Mouse (Mus musculus) intestine, postnatal 0 days (tissue): ENCODE results near the gene Gm9573. TPM values are rescaled to one million over a fixed set of nuclear protein-coding genes. Genes with fewer than 3 reads are reported as not detected.

Source experiments
- ATAC-seq: fragments of 200-750 bp; cut with Nextera tagmentation; 2 replicates; pipeline ENCODE4 v1.8.0; 2017; ENCODE audit warnings: mild to moderate bottlenecking, moderate TSS enrichment, moderate library complexity
- H3K27ac ChIP-seq: fragments of 300-500 bp; sonication (generic); 2 replicates; pipeline ENCODE4 v1.5.1; 2014; ENCODE audit warnings: mild to moderate bottlenecking, low read depth, low read length, moderate library complexity
- H3K27me3 ChIP-seq: fragments of 300-500 bp; sonication (generic); replicated peaks from 2 replicates; pipeline ENCODE4 v1.6.1; 2014; ENCODE audit warnings: low read length, mixed read lengths; ENCODE audit not compliant: control insufficient read depth, insufficient read depth
- H3K36me3 ChIP-seq: fragments of 300-500 bp; sonication (generic); 2 replicates; pipeline ENCODE4 v1.6.1; 2014; ENCODE audit warnings: mild to moderate bottlenecking, moderate library complexity; ENCODE audit not compliant: control insufficient read depth, insufficient read depth
- H3K4me1 ChIP-seq: fragments of 300-500 bp; sonication (generic); replicated peaks from 2 replicates; pipeline ENCODE4 v1.6.1; 2014; ENCODE audit warnings: antibody characterized with exemption, low read length, mixed read lengths; ENCODE audit not compliant: control insufficient read depth, insufficient read depth
- H3K4me2 ChIP-seq: fragments of 300-500 bp; sonication (generic); replicated peaks from 2 replicates; pipeline ENCODE4 v1.6.1; 2014; ENCODE audit warnings: low read depth, mild to moderate bottlenecking, moderate library complexity
- H3K4me3 ChIP-seq: fragments of 300-500 bp; sonication (generic); 2 replicates; pipeline ENCODE4 v1.5.1; 2014; ENCODE audit warnings: low read depth, low read length
- H3K9ac ChIP-seq: fragments of 300-500 bp; sonication (generic); 2 replicates; pipeline ENCODE4 v1.6.1; 2014; ENCODE audit warnings: mild to moderate bottlenecking, low read depth, low read length
- H3K9me3 ChIP-seq: fragments of 300-500 bp; sonication (generic); 2 replicates; pipeline ENCODE4 v1.6.1; 2016; ENCODE audit warnings: mixed run types; ENCODE audit not compliant: control insufficient read depth
- CTCF ChIP-seq: sonication (generic); IDR thresholded peaks from 2 replicates; pipeline ENCODE4 v1.5.1; 2016; ENCODE audit warnings: low read depth, mild to moderate bottlenecking, control low read depth, antibody characterized with exemption, moderate library complexity
- WGBS: fragments of 180-500 bp; shearing (Covaris S2); extraction: QIAGEN DNeasy Blood & Tissue Kit; methylation state at CpG from one replicate; pipeline ENCODE4 v1.1.7; 2014; 5-methylcytosine and 5-hydroxymethylcytosine counted together
- polyA plus RNA-seq: library from polyadenylated mRNA; unstranded; fragments of >200 nt; fragmentation: Nextera tagmentation; extraction: Ambion mirVana; gene quantifications from 2 replicates; pipeline ENCODE4 v1.2.1, GENCODE M21; 2015

Gm9573 gene
- polyA plus RNA-seq, 1 experiment from 2014 or later = not detected

DNA sequence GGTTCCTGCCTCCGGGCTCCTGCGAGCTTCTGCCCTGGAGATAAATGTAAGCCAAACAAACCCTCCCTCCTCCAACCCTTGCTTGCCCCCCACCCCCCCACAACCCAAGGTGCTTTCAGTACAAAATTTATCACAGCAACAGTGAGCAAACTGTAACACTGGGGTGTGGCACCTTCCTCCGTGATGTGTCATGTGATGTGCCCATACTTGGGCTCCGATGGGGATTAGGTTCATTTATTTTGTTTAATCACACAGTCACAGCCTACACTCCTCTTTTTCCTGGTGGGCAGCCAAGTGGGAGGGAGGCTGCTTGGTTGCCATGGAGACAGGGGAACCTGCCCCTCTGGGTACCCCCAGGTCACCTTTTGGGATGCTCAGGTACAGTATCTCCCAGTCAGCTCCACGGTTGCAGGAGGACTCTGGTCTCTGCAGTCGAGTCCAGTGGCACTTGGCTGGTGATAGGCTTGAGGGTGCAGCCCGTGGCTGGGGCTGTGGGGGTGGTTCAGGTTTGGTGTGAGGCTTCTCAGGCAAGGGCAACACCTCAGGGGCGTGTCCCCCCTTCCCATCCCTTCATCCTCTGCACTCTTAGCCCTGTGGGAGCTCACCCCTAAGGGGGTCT lies 24.6 kb downstream of the Gm9573 start:
- H3K27ac ChIP-seq = no peak overlapping the region

GRCm38 (mm10) chr17:35601249-35601648 lies 25.2 kb downstream of the Gm9573 start, which contains the start of gene Sfta2:
Gene Sfta2 (plus strand): TSS chr17:35601549.
- TF ChIP-seq CTCF = no peak
- no peaks in the 10 kb centered on the region for H3K4me1 ChIP-seq
- no peaks in the 10 kb centered on the region for H3K36me3 ChIP-seq
- H3K4me2 ChIP-seq = peak within 1 kb of the TSS; percentile 13; the same call in 1 of the 2 replicates
- ATAC-seq = no peak
- H3K27me3 ChIP-seq = no peaks in the 10 kb centered on the region
- WGBS = 27% methylated on average over 2 of the region's 2 CpGs
- no peak within 1 kb of the TSS for H3K9ac ChIP-seq
- H3K4me3 ChIP-seq = no peak within 1 kb of the TSS
- H3K9me3 ChIP-seq = no peaks in the 10 kb centered on the region
- H3K27ac ChIP-seq = no peak within 1 kb of the TSS

More for the DNA sequence above, 24.6 kb downstream of the Gm9573 start:
- no peaks in the 10 kb centered on the region for H3K36me3 ChIP-seq
- no peak for ATAC-seq
- no peak for TF ChIP-seq CTCF
- no peaks in the 10 kb centered on the region for H3K4me1 ChIP-seq
- 31% methylated on average over 8 of the region's 8 CpGs for WGBS
- no peak overlapping the region for H3K4me3 ChIP-seq
- no peak overlapping the region for H3K9ac ChIP-seq
- H3K27me3 ChIP-seq = no peaks in the 10 kb centered on the region
- H3K9me3 ChIP-seq = no peaks in the 10 kb centered on the region
- H3K4me2 ChIP-seq = peak overlapping the region; percentile 13; the same call in 1 of the 2 replicates

DNA sequence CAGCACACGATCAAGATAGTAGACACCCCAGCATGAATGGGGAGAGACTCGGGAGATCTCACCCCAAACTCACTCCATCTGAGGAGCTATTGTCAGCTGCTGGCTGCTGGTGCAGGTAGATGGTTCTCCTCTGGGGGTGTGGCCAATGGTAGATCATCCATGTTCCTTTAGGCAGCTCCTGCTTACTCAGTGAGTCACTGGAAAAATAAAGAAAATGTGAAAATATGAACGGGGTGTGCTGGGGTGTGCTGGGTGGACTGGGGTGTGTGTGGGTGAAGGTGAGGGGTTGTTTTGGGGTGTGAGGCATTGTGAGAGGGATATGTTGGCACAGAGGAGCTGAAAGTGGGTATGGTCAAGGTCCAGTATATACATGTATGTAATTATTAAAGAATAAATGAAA lies 29.0 kb downstream of the Gm9573 start:
- no peak for ATAC-seq
- Histone ChIP-seq H3K27ac (no peak overlapping the region), H3K4me2 (no peak overlapping the region), H3K9ac (no peak overlapping the region), H3K27me3 (no peaks in the 10 kb centered on the region), H3K36me3 (no peaks in the 10 kb centered on the region), H3K4me3 (no peak overlapping the region), H3K4me1 (no peaks in the 10 kb centered on the region), H3K9me3 (no peaks in the 10 kb centered on the region)
- no peak for TF ChIP-seq CTCF
- WGBS = 91% methylated on average over 3 of the region's 3 CpGs

- H3K27ac ChIP-seq = no peak overlapping the region
- no peak overlapping the region for H3K4me2 ChIP-seq
- H3K27me3 ChIP-seq = no peaks in the 10 kb centered on the region
- no peak for TF ChIP-seq CTCF
- no peak overlapping the region for H3K9ac ChIP-seq
- no peak for ATAC-seq
- H3K4me1 ChIP-seq = no peaks in the 10 kb centered on the region
- no peak overlapping the region for H3K4me3 ChIP-seq
- H3K36me3 ChIP-seq = no peaks in the 10 kb centered on the region
- WGBS = 86% methylated on average over 7 of the region's 7 CpGs
- no peaks in the 10 kb centered on the region for H3K9me3 ChIP-seq
Observed at GRCm38 (mm10) chr17:35594456-35594855, 32.0 kb downstream of the Gm9573 start.

- Histone ChIP-seq H3K27me3 (no peaks in the 10 kb centered on the region), H3K27ac (no peak overlapping the region), H3K9me3 (no peaks in the 10 kb centered on the region), H3K9ac (no peak overlapping the region), H3K36me3 (no peaks in the 10 kb centered on the region), H3K4me3 (no peak overlapping the region), H3K4me1 (no peaks in the 10 kb centered on the region), H3K4me2 (no peak overlapping the region)
- ATAC-seq = no peak
- no peak for TF ChIP-seq CTCF
- WGBS = 21% methylated on average over 4 of the region's 4 CpGs
Observed at GRCm38 (mm10) chr17:35593786-35594185, 32.7 kb downstream of the Gm9573 start.

GRCm38 (mm10) chr17:35592131-35592530 lies 34.3 kb downstream of the Gm9573 start:
- no peaks in the 10 kb centered on the region for H3K4me1 ChIP-seq
- H3K9me3 ChIP-seq = no peaks in the 10 kb centered on the region
- no peak overlapping the region for H3K27ac ChIP-seq
- H3K27me3 ChIP-seq = no peaks in the 10 kb centered on the region
- TF ChIP-seq CTCF = no peak
- no peak overlapping the region for H3K4me2 ChIP-seq
- no peak for ATAC-seq
- WGBS = 83% methylated on average over 9 of the region's 9 CpGs
- H3K9ac ChIP-seq = no peak overlapping the region
- H3K4me3 ChIP-seq = no peak overlapping the region
- no peaks in the 10 kb centered on the region for H3K36me3 ChIP-seq
